Mouse (Mus musculus): ENCODE results near the gene Ccdc9b.

DNA sequence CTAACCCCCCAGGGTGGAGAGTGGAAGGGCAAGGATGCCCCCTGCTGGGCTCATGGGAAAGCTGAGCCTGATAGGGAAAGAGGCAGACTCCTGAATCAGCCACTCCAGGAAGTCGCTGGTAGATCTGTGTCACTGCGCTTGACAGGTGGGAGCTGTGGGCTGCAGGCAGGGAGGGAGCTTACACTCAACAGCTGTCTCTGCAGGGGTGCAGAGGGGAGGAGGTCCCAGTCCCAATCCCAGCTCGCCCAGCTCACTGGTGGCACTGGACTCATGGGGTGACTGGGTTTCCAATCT, 31.9 kb downstream of the Ccdc9b start:
- TF ChIP-seq CTCF (IDR thresholded peaks at IDR 0.05; ENCODE audit: low read depth): peak; percentile 87
- no peak for TF ChIP-seq EP300 (IDR thresholded peaks at IDR 0.05; ENCODE audit: low read depth)

All from liver, embryonic 14.5 days (tissue).